Mouse (Mus musculus): ENCODE results near the gene Tspan11. TPM values are rescaled to one million over a fixed set of nuclear protein-coding genes. Genes with fewer than 3 reads are reported as not detected.

Tspan11 gene
- polyA plus RNA-seq, 1 experiment = 0.99 TPM

- Histone ChIP-seq H3K4me3 (ENCODE audit: insufficient read depth, poor library complexity, severe bottlenecking) (no peak overlapping the region), H3K79me2 (ENCODE audit: control insufficient read depth, insufficient read depth) (no peaks in the 10 kb centered on the region), H3K27me3 (ENCODE audit: control insufficient read depth, insufficient read depth, insufficient read length) (no peaks in the 10 kb centered on the region), H3K36me3 (ENCODE audit: control insufficient read depth, insufficient read depth) (no peaks in the 10 kb centered on the region), H3K79me3 (ENCODE audit: low read depth) (peaks cover 4% of the 10 kb centered on the region), H3ac (ENCODE audit: control insufficient read depth, insufficient read length, low read depth) (no peak overlapping the region)
- TF ChIP-seq CTCF (IDR thresholded peaks at IDR 0.05; ENCODE audit: control insufficient read depth, insufficient read depth, insufficient read length) (no peak), USF1 (IDR thresholded peaks at IDR 0.05; ENCODE audit: low read depth) (no peak), CEBPB (IDR thresholded peaks at IDR 0.05; ENCODE audit: low read depth) (no peak), FOSL1 (IDR thresholded peaks at IDR 0.05; ENCODE audit: insufficient read depth, low read length, poor library complexity, severe bottlenecking) (no peak), MYOG (IDR thresholded peaks at IDR 0.05; ENCODE audit: control insufficient read depth, extremely low read depth, insufficient read length) (no peak), MYOD1 (IDR thresholded peaks at IDR 0.05; ENCODE audit: control insufficient read depth, insufficient read length, low read depth) (no peak), MAX (IDR thresholded peaks at IDR 0.05) (no peak)
These were observed 101.6 kb downstream of the Tspan11 start for GRCm38 (mm10) chr6:127988944-127989494.

DNA sequence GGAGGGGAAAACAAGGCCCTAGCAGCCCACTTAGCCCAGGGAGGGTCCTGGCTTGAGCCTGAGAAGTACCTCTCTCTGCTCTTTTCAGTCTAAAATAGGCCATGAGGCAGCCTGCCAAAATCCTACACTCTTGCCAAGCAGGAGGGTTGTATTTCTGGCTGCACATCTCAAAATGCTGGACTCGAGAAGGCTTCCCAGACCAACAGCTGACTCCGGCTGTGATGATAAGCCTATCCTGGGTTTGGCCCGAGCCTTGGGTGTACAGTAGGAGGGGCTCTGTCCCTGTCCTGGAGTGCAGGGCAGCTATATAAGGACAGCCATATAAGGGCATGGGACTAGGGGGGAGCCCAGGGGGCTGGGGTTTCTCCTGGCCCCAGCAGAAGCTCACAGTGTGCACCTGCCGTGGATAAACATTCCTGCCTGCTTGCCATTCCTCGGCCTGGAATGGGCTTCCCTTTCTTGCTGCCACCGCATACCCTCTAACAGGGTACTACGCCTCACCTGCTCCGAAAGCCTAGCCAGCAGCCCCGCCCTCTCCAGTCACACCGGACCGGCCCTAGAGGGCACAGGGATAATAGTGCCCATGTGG is 102.3 kb downstream of the Tspan11 start:
- Histone ChIP-seq H3K4me3 (ENCODE audit: insufficient read depth, poor library complexity, severe bottlenecking) (no peak overlapping the region), H3ac (ENCODE audit: control insufficient read depth, insufficient read length, low read depth) (no peak overlapping the region), H3K36me3 (ENCODE audit: control insufficient read depth, insufficient read depth) (no peaks in the 10 kb centered on the region), H3K79me2 (ENCODE audit: control insufficient read depth, insufficient read depth) (no peaks in the 10 kb centered on the region), H3K79me3 (ENCODE audit: low read depth) (peaks cover 4% of the 10 kb centered on the region), H3K27me3 (ENCODE audit: control insufficient read depth, insufficient read depth, insufficient read length) (no peaks in the 10 kb centered on the region)
- TF ChIP-seq MYOD1 (IDR thresholded peaks at IDR 0.05; ENCODE audit: control insufficient read depth, insufficient read length, low read depth) (no peak), CEBPB (IDR thresholded peaks at IDR 0.05; ENCODE audit: low read depth) (no peak), MYOG (IDR thresholded peaks at IDR 0.05; ENCODE audit: control insufficient read depth, extremely low read depth, insufficient read length) (no peak), MAX (IDR thresholded peaks at IDR 0.05) (no peak), CTCF (IDR thresholded peaks at IDR 0.05; ENCODE audit: control insufficient read depth, insufficient read depth, insufficient read length) (no peak), USF1 (IDR thresholded peaks at IDR 0.05; ENCODE audit: low read depth) (no peak), FOSL1 (IDR thresholded peaks at IDR 0.05; ENCODE audit: insufficient read depth, low read length, poor library complexity, severe bottlenecking) (no peak)

DNA sequence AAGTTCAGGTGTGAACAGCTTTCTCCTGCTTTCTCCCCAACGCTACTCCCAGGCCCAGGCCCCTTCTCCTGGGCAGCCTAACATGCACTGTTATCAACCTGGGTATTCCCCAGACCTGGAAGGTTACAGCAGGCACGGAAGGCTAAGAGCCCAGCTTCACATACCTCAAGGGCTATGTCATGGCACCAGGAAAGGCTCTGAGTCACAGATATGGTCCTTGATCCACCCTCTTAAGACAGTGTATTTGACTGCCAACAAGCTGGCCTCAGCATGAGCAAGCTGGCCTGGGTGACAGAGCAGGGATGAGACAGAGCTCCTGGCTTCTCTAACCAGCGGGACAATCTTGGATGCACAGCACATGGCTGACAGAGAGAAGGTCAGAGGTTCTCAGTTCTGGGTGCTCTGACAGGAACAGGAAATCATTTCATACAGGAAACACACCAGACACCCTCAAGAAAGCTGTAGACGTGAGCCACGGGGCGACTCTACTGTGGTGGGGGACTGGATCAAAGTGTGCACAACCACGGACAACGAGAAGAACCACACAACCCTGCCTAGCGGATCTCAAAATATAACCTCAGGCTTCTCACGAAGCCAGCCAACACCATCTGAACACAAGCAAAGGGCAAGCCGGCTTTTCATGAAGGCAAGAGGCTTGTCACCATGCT is 104.3 kb downstream of the Tspan11 start:
- Histone ChIP-seq H3K27me3 (ENCODE audit: control insufficient read depth, insufficient read depth, insufficient read length) (no peaks in the 10 kb centered on the region), H3ac (ENCODE audit: control insufficient read depth, insufficient read length, low read depth) (no peak overlapping the region), H3K79me3 (ENCODE audit: low read depth) (peaks cover 4% of the 10 kb centered on the region), H3K4me3 (ENCODE audit: insufficient read depth, poor library complexity, severe bottlenecking) (no peak overlapping the region), H3K36me3 (ENCODE audit: control insufficient read depth, insufficient read depth) (no peaks in the 10 kb centered on the region), H3K79me2 (ENCODE audit: control insufficient read depth, insufficient read depth) (peaks cover 8% of the 10 kb centered on the region)
- TF ChIP-seq FOSL1 (IDR thresholded peaks at IDR 0.05; ENCODE audit: insufficient read depth, low read length, poor library complexity, severe bottlenecking) (no peak), MAX (IDR thresholded peaks at IDR 0.05) (peak; percentile 83)

- Histone ChIP-seq H3K4me3 (ENCODE audit: insufficient read depth, poor library complexity, severe bottlenecking) (no peak overlapping the region), H3K27me3 (ENCODE audit: control insufficient read depth, insufficient read depth, insufficient read length) (no peaks in the 10 kb centered on the region), H3K79me3 (ENCODE audit: low read depth) (peaks cover 4% of the 10 kb centered on the region), H3K79me2 (ENCODE audit: control insufficient read depth, insufficient read depth) (peaks cover 8% of the 10 kb centered on the region), H3ac (ENCODE audit: control insufficient read depth, insufficient read length, low read depth) (no peak overlapping the region), H3K36me3 (ENCODE audit: control insufficient read depth, insufficient read depth) (no peaks in the 10 kb centered on the region)
- TF ChIP-seq MYOG (IDR thresholded peaks at IDR 0.05; ENCODE audit: control insufficient read depth, extremely low read depth, insufficient read length) = no peak
These were observed 105.6 kb downstream of the Tspan11 start for GRCm38 (mm10) chr6:127992993-127993392.

DNA sequence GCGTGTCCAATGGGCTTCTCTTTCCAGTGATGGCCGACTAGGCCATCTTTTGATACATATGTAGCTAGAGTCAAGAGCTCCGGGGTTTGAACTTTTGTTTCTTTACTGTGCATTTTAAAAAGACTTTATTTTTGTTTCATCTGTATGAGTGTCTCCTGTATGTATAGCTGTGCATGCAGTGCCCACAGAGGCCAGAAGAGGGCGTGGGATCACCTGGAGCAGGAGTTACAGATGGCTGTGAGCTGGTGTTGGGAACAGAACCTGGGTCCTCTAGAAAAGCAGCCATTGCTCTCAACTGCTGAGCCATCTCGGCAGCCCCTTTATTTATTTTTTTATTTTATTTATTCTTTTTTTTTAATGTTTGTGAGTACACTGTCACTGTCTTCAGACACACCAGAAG is 109.5 kb downstream of the Tspan11 start:
- H3K36me3 ChIP-seq (ENCODE audit: control insufficient read depth, insufficient read depth) = no peaks in the 10 kb centered on the region
- H3K27me3 ChIP-seq (ENCODE audit: control insufficient read depth, insufficient read depth, insufficient read length) = no peaks in the 10 kb centered on the region
- TF ChIP-seq MYOD1 (IDR thresholded peaks at IDR 0.05; ENCODE audit: control insufficient read depth, insufficient read length, low read depth) = no peak
- peaks cover 8% of the 10 kb centered on the region for H3K79me2 ChIP-seq (ENCODE audit: control insufficient read depth, insufficient read depth)
- peaks cover 4% of the 10 kb centered on the region for H3K79me3 ChIP-seq (ENCODE audit: low read depth)
- no peak overlapping the region for H3K4me3 ChIP-seq (ENCODE audit: insufficient read depth, poor library complexity, severe bottlenecking)
- H3ac ChIP-seq (ENCODE audit: control insufficient read depth, insufficient read length, low read depth) = no peak overlapping the region

- H3K79me3 ChIP-seq (ENCODE audit: low read depth) = no peaks in the 10 kb centered on the region
- no peaks in the 10 kb centered on the region for H3K36me3 ChIP-seq (ENCODE audit: control insufficient read depth, insufficient read depth)
- H3K79me2 ChIP-seq (ENCODE audit: control insufficient read depth, insufficient read depth) = peaks cover 8% of the 10 kb centered on the region
- H3K4me3 ChIP-seq (ENCODE audit: insufficient read depth, poor library complexity, severe bottlenecking) = no peak overlapping the region
- H3ac ChIP-seq (ENCODE audit: control insufficient read depth, insufficient read length, low read depth) = no peak overlapping the region
- no peaks in the 10 kb centered on the region for H3K27me3 ChIP-seq (ENCODE audit: control insufficient read depth, insufficient read depth, insufficient read length)
- no peak for TF ChIP-seq MAX (IDR thresholded peaks at IDR 0.05)
These were observed 111.7 kb downstream of the Tspan11 start for GRCm38 (mm10) chr6:127999118-127999517.

Measured in C2C12 (cell line).